Mouse (Mus musculus) forebrain, embryonic 16.5 days (tissue): Measurements from ENCODE around the gene Dcps. TPM values are rescaled to one million over a fixed set of nuclear protein-coding genes. Genes with fewer than 3 reads are reported as not detected.
"Not testable (repeated sequence)": the region's sequence is repeated elsewhere in the genome, so short reads cannot be mapped to it uniquely, and the experiment has no call there.

Experiments
- ATAC-seq: fragments of 200-750 bp; cut with Nextera tagmentation; 2 replicates; pipeline ENCODE4 v1.8.0; 2017; ENCODE audit warnings: mild to moderate bottlenecking, moderate library complexity
- H3K27ac ChIP-seq: fragments of 300-500 bp; sonication (generic); 2 replicates; pipeline ENCODE4 v1.5.1; 2014; ENCODE audit warnings: low read length, control low read depth
- H3K27me3 ChIP-seq: fragments of 300-500 bp; sonication (generic); replicated peaks from 2 replicates; pipeline ENCODE4 v1.6.1; 2014; ENCODE audit warnings: low read length; ENCODE audit not compliant: control insufficient read depth, insufficient read depth
- H3K36me3 ChIP-seq: fragments of 300-500 bp; sonication (generic); 2 replicates; pipeline ENCODE4 v1.6.1; 2014; ENCODE audit not compliant: control insufficient read depth, insufficient read depth
- H3K4me1 ChIP-seq: fragments of 300-500 bp; sonication (generic); replicated peaks from 2 replicates; pipeline ENCODE4 v1.6.1; 2014; ENCODE audit warnings: low read length; ENCODE audit not compliant: control insufficient read depth, insufficient read depth
- H3K4me2 ChIP-seq: fragments of 300-500 bp; sonication (generic); 2 replicates; pipeline ENCODE4 v1.6.1; 2014; ENCODE audit warnings: mild to moderate bottlenecking, low read length, control low read depth
- H3K4me3 ChIP-seq: fragments of 300-500 bp; sonication (generic); replicated peaks from 2 replicates; pipeline ENCODE4 v1.5.1; 2014; ENCODE audit warnings: mild to moderate bottlenecking, low read length, control low read depth
- H3K9ac ChIP-seq: fragments of 300-500 bp; sonication (generic); replicated peaks from 2 replicates; pipeline ENCODE4 v1.6.1; 2014; ENCODE audit warnings: low read depth, low read length, control low read depth
- H3K9me3 ChIP-seq: fragments of 300-500 bp; sonication (generic); 2 replicates; pipeline ENCODE4 v1.6.1; 2016; ENCODE audit warnings: low read length; ENCODE audit not compliant: control insufficient read depth
- whole genome bisulfite sequencing: fragments of 180-500 bp; shearing (Covaris S2); extraction: QIAGEN DNeasy Blood & Tissue Kit; methylation state at CpG from one replicate; pipeline ENCODE4 v1.1.7; 2014; 5-methylcytosine and 5-hydroxymethylcytosine counted together
- polyA plus RNA-seq: library from polyadenylated mRNA; unstranded; fragments of >200 nt; fragmentation: Nextera tagmentation; extraction: Ambion mirVana; gene quantifications from 2 replicates; pipeline ENCODE4 v1.2.1, GENCODE M21; 2015

Gene Dcps
- polyA plus RNA-seq, 1 experiment from 2014 or later = 80.4 TPM

GRCm38 (mm10) chr9:35163011-35163690 is 12.7 kb downstream of the Dcps start:
- no peak overlapping the region for H3K4me2 ChIP-seq
- no peak overlapping the region for H3K27ac ChIP-seq
- no peaks in the 10 kb centered on the region for H3K27me3 ChIP-seq
- H3K4me1 ChIP-seq = peaks cover 10% of the 10 kb centered on the region
- H3K36me3 ChIP-seq = no peaks in the 10 kb centered on the region
- WGBS = 84% methylated on average over 11 of the region's 11 CpGs
- H3K4me3 ChIP-seq = no peak overlapping the region
- H3K9me3 ChIP-seq = no peaks in the 10 kb centered on the region
- H3K9ac ChIP-seq = no peak overlapping the region
- no peak for ATAC-seq

GRCm38 (mm10) chr9:35161721-35162120 is 14.1 kb downstream of the Dcps start:
- Histone ChIP-seq H3K4me2 (no peak overlapping the region), H3K4me1 (peaks cover under 1% of the 10 kb centered on the region), H3K4me3 (no peak overlapping the region), H3K27ac (no peak overlapping the region), H3K9me3 (no peaks in the 10 kb centered on the region), H3K27me3 (no peaks in the 10 kb centered on the region), H3K9ac (no peak overlapping the region), H3K36me3 (no peaks in the 10 kb centered on the region)
- WGBS = 89% methylated on average over 7 of the region's 7 CpGs
- no peak for ATAC-seq

GRCm38 (mm10) chr9:35160662-35161061 is 15.2 kb downstream of the Dcps start:
- no peaks in the 10 kb centered on the region for H3K27me3 ChIP-seq
- H3K4me1 ChIP-seq = no peaks in the 10 kb centered on the region
- no peak for ATAC-seq
- no peak overlapping the region for H3K4me2 ChIP-seq
- WGBS = 68% methylated on average over 2 of the region's 2 CpGs
- no peak overlapping the region for H3K4me3 ChIP-seq
- H3K36me3 ChIP-seq = no peaks in the 10 kb centered on the region
- H3K9me3 ChIP-seq = no peaks in the 10 kb centered on the region
- H3K27ac ChIP-seq = no peak overlapping the region
- H3K9ac ChIP-seq = no peak overlapping the region

- Histone ChIP-seq H3K9me3 (no peaks in the 10 kb centered on the region), H3K9ac (no peak overlapping the region), H3K4me2 (no peak overlapping the region), H3K27ac (no peak overlapping the region), H3K4me1 (no peaks in the 10 kb centered on the region), H3K4me3 (no peak overlapping the region), H3K36me3 (no peaks in the 10 kb centered on the region), H3K27me3 (no peaks in the 10 kb centered on the region)
- 91% methylated on average over 3 of the region's 3 CpGs for WGBS
- ATAC-seq = no peak
These were observed 17.4 kb downstream of the Dcps start for GRCm38 (mm10) chr9:35158477-35158876.

- no peak overlapping the region for H3K4me3 ChIP-seq
- no peaks in the 10 kb centered on the region for H3K36me3 ChIP-seq
- H3K9me3 ChIP-seq = no peaks in the 10 kb centered on the region
- 93% methylated on average over 4 of the region's 4 CpGs for WGBS
- H3K4me1 ChIP-seq = no peaks in the 10 kb centered on the region
- no peak overlapping the region for H3K4me2 ChIP-seq
- H3K27ac ChIP-seq = no peak overlapping the region
- no peaks in the 10 kb centered on the region for H3K27me3 ChIP-seq
- ATAC-seq = no peak
- H3K9ac ChIP-seq = no peak overlapping the region
These were observed 19.0 kb downstream of the Dcps start for GRCm38 (mm10) chr9:35156862-35157261.

- Histone ChIP-seq H3K27me3 (no peaks in the 10 kb centered on the region), H3K27ac (no peak overlapping the region), H3K4me3 (no peak overlapping the region), H3K9ac (no peak overlapping the region), H3K36me3 (no peaks in the 10 kb centered on the region), H3K4me1 (no peaks in the 10 kb centered on the region), H3K9me3 (no peaks in the 10 kb centered on the region), H3K4me2 (no peak overlapping the region)
- 92% methylated on average over 5 of the region's 5 CpGs for WGBS
- no peak for ATAC-seq
These were observed 19.7 kb downstream of the Dcps start for GRCm38 (mm10) chr9:35156002-35156710.

GRCm38 (mm10) chr9:35152923-35153322 is 22.9 kb downstream of the Dcps start:
- Histone ChIP-seq H3K9me3 (no peaks in the 10 kb centered on the region), H3K4me2 (no peak overlapping the region), H3K9ac (no peak overlapping the region), H3K36me3 (no peaks in the 10 kb centered on the region), H3K4me1 (no peaks in the 10 kb centered on the region), H3K27me3 (no peaks in the 10 kb centered on the region), H3K4me3 (no peak overlapping the region), H3K27ac (no peak overlapping the region)
- ATAC-seq = no peak
- 97% methylated on average over 1 of the region's 1 CpGs for WGBS

- not testable (repeated sequence) for H3K27me3 ChIP-seq, H3K4me1 ChIP-seq, H3K4me2 ChIP-seq, H3K9ac ChIP-seq, H3K9me3 ChIP-seq, H3K27ac ChIP-seq, H3K36me3 ChIP-seq, ATAC-seq, H3K4me3 ChIP-seq
These were observed 27.0 kb downstream of the Dcps start for GRCm38 (mm10) chr9:35148822-35149221.

- WGBS = 96% methylated on average over 14 of the region's 14 CpGs
These were observed 28.6 kb downstream of the Dcps start for GRCm38 (mm10) chr9:35147261-35147660.

More at GRCm38 (mm10) chr9:35147261-35147660, 28.6 kb downstream of the Dcps start:
- H3K4me2 ChIP-seq, H3K36me3 ChIP-seq, H3K4me1 ChIP-seq, H3K9ac ChIP-seq, ATAC-seq, H3K4me3 ChIP-seq, H3K9me3 ChIP-seq, H3K27ac ChIP-seq, H3K27me3 ChIP-seq: not testable (repeated sequence)
